Mouse (Mus musculus) telencephalon, adult 2 months (tissue): ENCODE data around the gene Olfr345.

Experiments used
- DNase-seq: peaks from one replicate; pipeline ENCODE4 v3.0.0-alpha.2; 2011; ENCODE audit warnings: low read depth, low spot score

The Olfr345 gene

GRCm38 (mm10) chr2:36639741-36640140 is at the start of gene Olfr345:
Gene Olfr345 (plus strand): TSS chr2:36640041.
- no peak for DNase-seq

- no peak for DNase-seq
Observed at GRCm38 (mm10) chr2:36685488-36685887, 45.6 kb downstream of the Olfr345 start, which contains the start of gene Olfr346. Gene Olfr346 (plus strand): TSS chr2:36685788.
